Mouse (Mus musculus) thymus, adult 18-20 months (tissue): ENCODE results near the gene Gm42791.

Source experiments
- DNase-seq, 2 experiments: peaks; one replicate each; pipeline ENCODE4 v3.0.0; 2022; ENCODE audit warnings: mixed read lengths in 2 of 2

The Gm42791 gene

GRCm38 (mm10) chr5:148867171-148867570 lies 127.8 kb downstream of the Gm42791 start:
- DNase-seq, result no peak

- peak in 1 of 2 experiments; percentile 32 for DNase-seq
Measured at GRCm38 (mm10) chr5:148866571-148866970, 128.4 kb downstream of the Gm42791 start.

- no peak for DNase-seq
Measured at GRCm38 (mm10) chr5:148863409-148863808, 131.5 kb downstream of the Gm42791 start.

GRCm38 (mm10) chr5:148862853-148863252 lies 132.1 kb downstream of the Gm42791 start:
- no peak for DNase-seq

GRCm38 (mm10) chr5:148862136-148862535 lies 132.8 kb downstream of the Gm42791 start:
- DNase-seq, result no peak

- no peak for DNase-seq
Measured at GRCm38 (mm10) chr5:148857522-148857921, 137.4 kb downstream of the Gm42791 start.

GRCm38 (mm10) chr5:148855047-148855446 lies 139.9 kb downstream of the Gm42791 start:
- no peak for DNase-seq

- no peak for DNase-seq
Measured at GRCm38 (mm10) chr5:148854166-148854565, 140.8 kb downstream of the Gm42791 start.

GRCm38 (mm10) chr5:148849516-148849915 lies 145.4 kb downstream of the Gm42791 start:
- no peak for DNase-seq

GRCm38 (mm10) chr5:148847032-148847431 lies 147.9 kb downstream of the Gm42791 start:
- no peak for DNase-seq
